Mouse (Mus musculus) testis, adult 2 months (tissue): ENCODE measurements at regions not wholly inside any gene's neighbourhood (a gene's known extent, or its start where the extent isn't known, plus 50 kb on each side); places are given as distances from the start of the nearest gene placed in this dataset.

Experiments used
- CTCF ChIP-seq: fragments of 200-500 bp; IDR thresholded peaks from 2 replicates; pipeline ENCODE4 v1.5.1; 2012; ENCODE audit warnings: low read depth, mild to moderate bottlenecking, inconsistent platforms, low read length, moderate library complexity; ENCODE audit not compliant: control insufficient read depth, insufficient read depth, insufficient replicate concordance
- POLR2A ChIP-seq: fragments of 200-500 bp; IDR thresholded peaks from 2 replicates; pipeline ENCODE4 v1.6.1; 2012; ENCODE audit warnings: low read depth, mild to moderate bottlenecking, inconsistent platforms, low read length, moderate library complexity; ENCODE audit not compliant: control insufficient read depth

DNA sequence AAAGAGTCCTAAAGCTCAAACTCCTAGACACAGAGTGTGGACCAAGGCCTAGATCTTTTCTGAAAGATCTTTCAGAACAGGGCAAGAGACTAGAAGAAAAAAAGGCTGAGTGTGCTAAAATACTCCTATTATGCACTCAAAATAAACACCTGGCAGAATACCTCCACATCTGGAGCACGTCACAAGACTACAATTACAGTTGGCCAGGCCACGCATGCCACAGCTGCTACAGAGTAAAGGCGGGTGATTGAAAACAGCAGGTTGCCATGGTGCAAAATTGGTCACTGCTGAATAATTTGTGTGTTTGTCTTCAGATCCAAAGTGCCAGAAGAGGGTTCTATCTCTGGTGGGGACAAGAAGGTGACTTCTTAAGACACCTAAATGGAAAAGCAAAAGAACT, 82.8 kb upstream of the Gm26657 start:
- TF ChIP-seq POLR2A (no peak), CTCF (no peak)
